18 mouse cellular contexts compared by ENCODE assay signal in genomic region chr7:144538030-144538644, GRCm38 (mm10). TPM values are rescaled to one million over a fixed set of nuclear protein-coding genes. Genes with fewer than 3 reads are reported as not detected.
DNase-seq lines count a peak whose midpoint lies in the region; ATAC-seq and TF ChIP-seq lines count a peak whose summit lies in the region.
"Had no signal": no experiment of that assay in that cellular context is flagged by ENCODE, and none has a peak within 500 bp of the region (broad histone marks: within the 10 kb centered on the region; RNA-seq: fewer than 3 reads in every experiment).

No protein-coding gene starts in this region.

- TF ChIP-seq CTCF in heart, adult 2 months (IDR thresholded peaks at IDR 0.05): no peak
- TF ChIP-seq CTCF in left cerebral cortex, adult 2 months (IDR thresholded peaks at IDR 0.05): no peak
- no peak for TF ChIP-seq CTCF in midbrain, postnatal 0 days (IDR thresholded peaks at IDR 0.05)

- H3K36me3 ChIP-seq in heart, adult 2 months (ENCODE audit: control insufficient read depth, insufficient read depth, low read length): peaks cover 11% of the 10 kb centered on the region
- H3K36me3 ChIP-seq in heart, embryonic 10.5 days: no peaks in the 10 kb centered on the region
- no peaks in the 10 kb centered on the region for H3K36me3 ChIP-seq in midbrain, postnatal 0 days (ENCODE audit: insufficient read depth, low read length)
- no peaks in the 10 kb centered on the region for H3K36me3 ChIP-seq in midbrain, embryonic 14.5 days (ENCODE audit: control insufficient read depth, insufficient read depth, low read length)
- no peaks in the 10 kb centered on the region for H3K36me3 ChIP-seq in kidney, embryonic 16.5 days (ENCODE audit: insufficient read depth, low read length)
- H3K36me3 ChIP-seq: intestine, embryonic 15.5 days; midbrain, embryonic 13.5 days; neural tube, embryonic 13.5 days had no signal

- H3K4me3 ChIP-seq in heart, adult 2 months: no peak overlapping the region
- H3K4me3 ChIP-seq in heart, embryonic 10.5 days: no peak overlapping the region
- H3K4me3 ChIP-seq in left cerebral cortex, adult 2 months: no peak overlapping the region
- H3K4me3 ChIP-seq in midbrain, postnatal 0 days (ENCODE audit: low read depth, low read length): no peak overlapping the region
- no peak overlapping the region for H3K4me3 ChIP-seq in midbrain, embryonic 14.5 days (replicated peaks; ENCODE audit: low read depth, low read length)
- H3K4me3 ChIP-seq in kidney, embryonic 16.5 days (ENCODE audit: low read length): no peak overlapping the region
- H3K4me3 ChIP-seq: forebrain, embryonic 12.5 days; intestine, embryonic 15.5 days; limb, embryonic 10.5 days; midbrain, embryonic 13.5 days; neural tube, embryonic 13.5 days; stomach, embryonic 15.5 days had no signal

- intact Hi-C loops in heart, adult 2 months (cut with DNase I): no loop called here
- intact Hi-C loops in left cerebral cortex, postnatal 4 days (cut with DNase I): no loop called here
- intact Hi-C loops in left cerebral cortex, adult 2 months (cut with DNase I): no loop called here

- no peaks in the 10 kb centered on the region for H3K27me3 ChIP-seq in heart, adult 2 months (ENCODE audit: control insufficient read depth, insufficient read depth, low read length)
- no peaks in the 10 kb centered on the region for H3K27me3 ChIP-seq in heart, embryonic 10.5 days (ENCODE audit: insufficient read depth, poor library complexity, severe bottlenecking)
- no peaks in the 10 kb centered on the region for H3K27me3 ChIP-seq in midbrain, postnatal 0 days (ENCODE audit: insufficient read depth, low read length)
- no peaks in the 10 kb centered on the region for H3K27me3 ChIP-seq in midbrain, embryonic 14.5 days (ENCODE audit: control insufficient read depth, insufficient read depth, low read length)
- H3K27me3 ChIP-seq in kidney, embryonic 16.5 days (ENCODE audit: insufficient read depth, low read length): no peaks in the 10 kb centered on the region
- H3K27me3 ChIP-seq: forebrain, embryonic 12.5 days; intestine, embryonic 15.5 days; midbrain, embryonic 13.5 days; neural tube, embryonic 13.5 days; stomach, embryonic 15.5 days had no signal

- no peak for ATAC-seq in midbrain, postnatal 0 days (ENCODE audit: low FRiP score)
- ATAC-seq in midbrain, embryonic 14.5 days (ENCODE audit: low FRiP score, low TSS enrichment): no peak
- no peak for ATAC-seq in kidney, embryonic 16.5 days (ENCODE audit: low FRiP score, low TSS enrichment)
- ATAC-seq: CD4-positive, CD25-positive, alpha-beta regulatory T cell, adult 4 months; intestine, embryonic 15.5 days; midbrain, embryonic 13.5 days had no signal

- peaks cover 20% of the 10 kb centered on the region for H3K4me1 ChIP-seq in heart, adult 2 months (ENCODE audit: control insufficient read depth, insufficient read depth, low read length)
- peaks cover 46% of the 10 kb centered on the region for H3K4me1 ChIP-seq in heart, embryonic 10.5 days
- H3K4me1 ChIP-seq in midbrain, postnatal 0 days (ENCODE audit: insufficient read depth, low read length): no peaks in the 10 kb centered on the region
- no peaks in the 10 kb centered on the region for H3K4me1 ChIP-seq in midbrain, embryonic 14.5 days (ENCODE audit: control insufficient read depth, insufficient read depth, low read length)
- no peaks in the 10 kb centered on the region for H3K4me1 ChIP-seq in kidney, embryonic 16.5 days (ENCODE audit: insufficient read depth, low read length)
- H3K4me1 ChIP-seq: intestine, embryonic 15.5 days; limb, embryonic 10.5 days; neural tube, embryonic 13.5 days; stomach, embryonic 15.5 days had no signal

- peaks cover 11% of the 10 kb centered on the region for H3K79me2 ChIP-seq in heart, adult 2 months (replicated peaks; ENCODE audit: control insufficient read depth, insufficient read depth, low read length)

- no peak overlapping the region for H3K9ac ChIP-seq in heart, adult 2 months (ENCODE audit: low read depth, low read length)
- H3K9ac ChIP-seq in midbrain, postnatal 0 days (replicated peaks; ENCODE audit: low read length, poor library complexity, severe bottlenecking): no peak overlapping the region
- no peak overlapping the region for H3K9ac ChIP-seq in midbrain, embryonic 14.5 days (replicated peaks; ENCODE audit: low read length)
- no peak overlapping the region for H3K9ac ChIP-seq in kidney, embryonic 16.5 days (replicated peaks; ENCODE audit: low read length)
- H3K9ac ChIP-seq: forebrain, embryonic 12.5 days; intestine, embryonic 15.5 days; midbrain, embryonic 13.5 days; neural tube, embryonic 13.5 days; stomach, embryonic 15.5 days had no signal

- WGBS in heart, adult 2 months: 39% methylated on average over 4 of the region's 4 CpGs
- WGBS in heart, embryonic 10.5 days: 94% methylated on average over 4 of the region's 4 CpGs
- WGBS in midbrain, postnatal 0 days: 71% methylated on average over 4 of the region's 4 CpGs
- WGBS in midbrain, embryonic 14.5 days: 90% methylated on average over 4 of the region's 4 CpGs
- 89% methylated on average over 4 of the region's 4 CpGs for WGBS in kidney, embryonic 16.5 days

- DNase-seq in heart, adult 2 months: peak in 1 of 2 experiments; percentile 24
- DNase-seq in heart, embryonic 10.5 days (ENCODE audit: low spot score): no peak
- DNase-seq in left cerebral cortex, postnatal 4 days: peak; percentile 24
- DNase-seq in left cerebral cortex, adult 2 months (ENCODE audit: extremely low spot score in 1 of 2, low spot score in 2 of 2): no peak
- DNase-seq in midbrain, postnatal 0 days (ENCODE audit: low spot score): peak; percentile 41
- no peak for DNase-seq in midbrain, embryonic 14.5 days
- DNase-seq: cerebellum, adult 9-10 months; thymus, postnatal 14 days had no signal

- H3K9me3 ChIP-seq in heart, embryonic 10.5 days: no peaks in the 10 kb centered on the region
- no peaks in the 10 kb centered on the region for H3K9me3 ChIP-seq in midbrain, postnatal 0 days (ENCODE audit: low read length)
- no peaks in the 10 kb centered on the region for H3K9me3 ChIP-seq in midbrain, embryonic 14.5 days (ENCODE audit: control insufficient read depth, low read length)
- H3K9me3 ChIP-seq in kidney, embryonic 16.5 days (ENCODE audit: low read length): no peaks in the 10 kb centered on the region
- H3K9me3 ChIP-seq: forebrain, embryonic 12.5 days; intestine, embryonic 15.5 days; limb, embryonic 10.5 days; midbrain, embryonic 13.5 days; neural tube, embryonic 13.5 days; stomach, embryonic 15.5 days had no signal

- no peak for TF ChIP-seq POLR2A in heart, adult 2 months (IDR thresholded peaks at IDR 0.05; ENCODE audit: insufficient read depth, low read depth, low read length)

- TF ChIP-seq EP300 in heart, adult 2 months (IDR thresholded peaks at IDR 0.05; ENCODE audit: insufficient read depth, low read depth, low read length): no peak

- H3K27ac ChIP-seq in heart, adult 2 months: peak overlapping the region; percentile 30; the same call in 1 of the 2 replicates
- H3K27ac ChIP-seq in heart, embryonic 10.5 days: no peak overlapping the region
- no peak overlapping the region for H3K27ac ChIP-seq in left cerebral cortex, adult 2 months
- peak overlapping the region; percentile 32; the same call in 1 of the 2 replicates for H3K27ac ChIP-seq in midbrain, postnatal 0 days (ENCODE audit: low read depth, low read length)
- no peak overlapping the region for H3K27ac ChIP-seq in midbrain, embryonic 14.5 days (replicated peaks; ENCODE audit: low read depth, low read length)
- H3K27ac ChIP-seq in kidney, embryonic 16.5 days (ENCODE audit: low read length): no peak overlapping the region
- H3K27ac ChIP-seq: forebrain, embryonic 12.5 days; intestine, embryonic 15.5 days; kidney, postnatal 0 days; limb, embryonic 10.5 days; macrophage; midbrain, embryonic 13.5 days; neural tube, embryonic 13.5 days; stomach, embryonic 15.5 days had no signal

- no peak overlapping the region for H3K4me2 ChIP-seq in midbrain, postnatal 0 days (ENCODE audit: low read depth, low read length, poor library complexity, severe bottlenecking)
- no peak overlapping the region for H3K4me2 ChIP-seq in midbrain, embryonic 14.5 days (ENCODE audit: low read length)
- H3K4me2 ChIP-seq in kidney, embryonic 16.5 days (replicated peaks; ENCODE audit: low read depth, low read length): no peak overlapping the region
- H3K4me2 ChIP-seq: forebrain, embryonic 12.5 days; intestine, embryonic 15.5 days; midbrain, embryonic 13.5 days; neural tube, embryonic 13.5 days; stomach, embryonic 15.5 days had no signal

RNA-seq across cellular contexts. Expression of gene Ppfia1, which starts 15.4 kb away (rescaled TPM):
- 10 to 100 TPM; 41.4 to 46.0 TPM for total RNA-seq in heart, adult 2 months (2021)
- polyA plus RNA-seq in heart, adult 2 months (2012; rRNA removed): 27.0 and 38.5 TPM in 2 replicates
- 29.9 and 36.0 TPM in 2 replicates for polyA plus RNA-seq in heart, embryonic 10.5 days (2016; fragmentation: Nextera tagmentation; extraction: Ambion mirVana)
- 10 to 100 TPM; 47.3 to 48.6 TPM for total RNA-seq in left cerebral cortex, postnatal 4 days (2021)
- total RNA-seq in left cerebral cortex, adult 2 months (2021): 10 to 100 TPM; 35.9 to 37.3 TPM
- 30.4 and 36.0 TPM in 2 replicates for total RNA-seq in midbrain, postnatal 0 days (2014; rRNA removed)
- 12.2 and 14.3 TPM in 2 replicates for polyA plus RNA-seq in midbrain, postnatal 0 days (2015; fragmentation: Nextera tagmentation; extraction: Ambion mirVana)
- polyA plus RNA-seq in midbrain, embryonic 14.5 days (2014; fragmentation: Nextera tagmentation; extraction: Ambion mirVana): 28.3 and 33.3 TPM in 2 replicates
- 26.9 and 37.7 TPM in 2 replicates for polyA plus RNA-seq in kidney, embryonic 16.5 days (2015; fragmentation: Nextera tagmentation; extraction: Ambion mirVana)

RNA-seq across cellular contexts. Expression of gene Fadd, which starts 44.1 kb away (rescaled TPM):
- 1 to 10 TPM; 8.2 to 8.6 TPM for total RNA-seq in heart, adult 2 months (2021)
- 13.4 and 15.6 TPM in 2 replicates for polyA plus RNA-seq in heart, adult 2 months (2012; rRNA removed)
- polyA plus RNA-seq in heart, embryonic 10.5 days (2016; fragmentation: Nextera tagmentation; extraction: Ambion mirVana): 11.8 and 12.7 TPM in 2 replicates
- 1 to 10 TPM; 3.5 to 4.3 TPM for total RNA-seq in left cerebral cortex, postnatal 4 days (2021)
- total RNA-seq in left cerebral cortex, adult 2 months (2021): 1 to 10 TPM; 2.1 to 2.3 TPM
- total RNA-seq in midbrain, postnatal 0 days (2014; rRNA removed): 2.3 and 2.6 TPM in 2 replicates
- polyA plus RNA-seq in midbrain, postnatal 0 days (2015; fragmentation: Nextera tagmentation; extraction: Ambion mirVana): 2.4 and 3.4 TPM in 2 replicates
- polyA plus RNA-seq in midbrain, embryonic 14.5 days (2014; fragmentation: Nextera tagmentation; extraction: Ambion mirVana): 4.2 and 6.1 TPM in 2 replicates
- polyA plus RNA-seq in kidney, embryonic 16.5 days (2015; fragmentation: Nextera tagmentation; extraction: Ambion mirVana): 13.1 and 15.7 TPM in 2 replicates

Comparison
In these comparisons a context has a peak if more than half of its experiments do, and no peak if none do; other contexts are left out.
1. DNase-seq: peak in left cerebral cortex, postnatal 4 days (single experiment) and midbrain, postnatal 0 days (single experiment); none in heart, embryonic 10.5 days (single experiment), left cerebral cortex, adult 2 months (0 of 2) and midbrain, embryonic 14.5 days (single experiment).
2. H3K27ac ChIP-seq: peak in heart, adult 2 months (single experiment) and midbrain, postnatal 0 days (single experiment); none in heart, embryonic 10.5 days (single experiment), left cerebral cortex, adult 2 months (single experiment), midbrain, embryonic 14.5 days (single experiment) and kidney, embryonic 16.5 days (single experiment).